Comparison of ENCODE assay signal across 1 mouse cellular context in genomic region chr5:120647361-120647760, GRCm38 (mm10).
A peak's percentile ranks its signal among the peaks of the same experiment; 100 is the strongest.
TF ChIP-seq lines count a peak whose summit lies in the region.

No protein-coding gene starts in this region.

TF ChIP-seq in CH12.LX, 34 proteins besides CTCF, POLR2A, EP300 and RAD21 (continued from another document):
- no peak for TF ChIP-seq KAT2A (IDR thresholded peaks at IDR 0.05; ENCODE audit: insufficient replicate concordance, low read length)
- no peak for TF ChIP-seq ELF1 (IDR thresholded peaks at IDR 0.05; ENCODE audit: low read depth, low read length)
- 0 out of 2 replicates have a peak, but pooled peaks have one; percentile 2 for TF ChIP-seq TCF12 (IDR thresholded peaks at IDR 0.05; ENCODE audit: low read depth, low read length)
- no peak for TF ChIP-seq IRF4 (IDR thresholded peaks at IDR 0.05; ENCODE audit: low read depth, low read length)
TF ChIP-seq in CH12.LX: peak in this region for 1.
